Mouse (Mus musculus) heart, adult 2 months (tissue): ENCODE results near the gene Arnt2. TPM values are rescaled to one million over a fixed set of nuclear protein-coding genes. Genes with fewer than 3 reads are reported as not detected.

Experiments used
- DNase-seq, 2 experiments: peaks; one replicate each; pipeline ENCODE4 v3.0.0; 2021
- H3K27ac ChIP-seq: fragments of 200-600 bp; 2 replicates; pipeline ENCODE4 v1.8.1; 2022
- H3K27me3 ChIP-seq: fragments of 200-500 bp; 2 replicates; pipeline ENCODE4 v1.6.1; 2012; ENCODE audit warnings: mild to moderate bottlenecking, low read length, inconsistent platforms, mixed read lengths; ENCODE audit not compliant: control insufficient read depth, insufficient read depth
- H3K36me3 ChIP-seq: fragments of 200-500 bp; 2 replicates; pipeline ENCODE4 v1.6.1; 2012; ENCODE audit warnings: low read length, inconsistent platforms; ENCODE audit not compliant: control insufficient read depth, insufficient read depth
- H3K4me1 ChIP-seq: fragments of 200-500 bp; 2 replicates; pipeline ENCODE4 v1.6.1; 2011; ENCODE audit warnings: low read length; ENCODE audit not compliant: control insufficient read depth, insufficient read depth
- H3K4me3 ChIP-seq: fragments of 200-600 bp; 2 replicates; pipeline ENCODE4 v1.8.1; 2022
- H3K79me2 ChIP-seq: fragments of 200-500 bp; replicated peaks from 2 replicates; pipeline ENCODE4 v1.6.1; 2012; ENCODE audit warnings: mild to moderate bottlenecking, inconsistent platforms, low read length, moderate library complexity, mixed read lengths; ENCODE audit not compliant: control insufficient read depth, insufficient read depth
- H3K9ac ChIP-seq: fragments of 200-500 bp; 2 replicates; pipeline ENCODE4 v1.6.1; 2012; ENCODE audit warnings: low read depth, mild to moderate bottlenecking, control low read depth, inconsistent platforms, low read length, mixed read lengths
- CTCF ChIP-seq: fragments of 200-600 bp; IDR thresholded peaks from 2 replicates; pipeline ENCODE4 v1.8.1; 2022; ENCODE audit warnings: antibody characterized with exemption, mild to moderate bottlenecking, moderate library complexity
- EP300 ChIP-seq: fragments of 200-500 bp; IDR thresholded peaks from 2 replicates; pipeline ENCODE4 v1.6.1; 2011; ENCODE audit warnings: low read depth, low read length, control low read depth; ENCODE audit not compliant: insufficient read depth
- POLR2A ChIP-seq: fragments of 200-500 bp; IDR thresholded peaks from 2 replicates; pipeline ENCODE4 v1.6.1; 2011; ENCODE audit warnings: mild to moderate bottlenecking, low read depth, low read length, control low read depth; ENCODE audit not compliant: insufficient read depth
- WGBS: fragments of 180-500 bp; shearing (Covaris S2); methylation state at CpG from one replicate; pipeline ENCODE4 v1.1.7; 2018; 5-methylcytosine and 5-hydroxymethylcytosine counted together
- intact Hi-C: fragments of 180-260 bp; cut with DNase I; formaldehyde crosslinking; loops from one replicate; pipeline ENCODE4 v1.15.1; 2025
- long read RNA-seq: library from polyadenylated mRNA; stranded (forward); transcript quantifications from one replicate; pipeline ENCODE4 v2.0.0, GENCODE M21; 2021
- polyA plus RNA-seq: library from polyadenylated mRNA; depleted of rRNA; stranded (reverse); fragments of >200 nt; gene quantifications from 2 replicates; pipeline ENCODE4 v1.2.3, GENCODE M21; 2012; rRNA removed
- total RNA-seq, 2 experiments: library from RNA; stranded (reverse); gene quantifications; 2 replicates each; pipeline ENCODE4 v1.2.3; 2021

The Arnt2 gene
- total RNA-seq = under 1 TPM; 0.34 to 0.91 TPM
- polyA plus RNA-seq = 0.18 and 0.70 TPM in 2 replicates
- long read RNA-seq = 0 reads

GRCm38 (mm10) chr7:84409896-84410521 is at the start of gene Arnt2:
Gene Arnt2, minus strand, starts transcription at chr7:84410176.
- TF ChIP-seq CTCF (no peak), POLR2A (no peak), EP300 (no peak)
- no peak for DNase-seq
- Histone ChIP-seq H3K9ac (peak within 1 kb of the TSS; percentile 37; the same call in 1 of the 2 replicates), H3K79me2 (no peaks in the 10 kb centered on the region), H3K27me3 (peaks cover 21% of the 10 kb centered on the region), H3K27ac (no peak within 1 kb of the TSS), H3K36me3 (no peaks in the 10 kb centered on the region), H3K4me3 (peak within 1 kb of the TSS; percentile 30), H3K4me1 (no peaks in the 10 kb centered on the region)
- WGBS = 2% methylated on average over 60 of the region's 69 CpGs
- intact Hi-C loops = no loop called here

GRCm38 (mm10) chr7:84451681-84452080 is 41.7 kb upstream of the Arnt2 start:
- H3K79me2 ChIP-seq = no peaks in the 10 kb centered on the region
- TF ChIP-seq EP300 (no peak), POLR2A (no peak), CTCF (no peak)
- intact Hi-C loops = no loop called here
- H3K27ac ChIP-seq = no peak overlapping the region
- DNase-seq = no peak
- H3K27me3 ChIP-seq = no peaks in the 10 kb centered on the region
- no peaks in the 10 kb centered on the region for H3K4me1 ChIP-seq
- no peaks in the 10 kb centered on the region for H3K36me3 ChIP-seq
- H3K4me3 ChIP-seq = no peak overlapping the region
- H3K9ac ChIP-seq = no peak overlapping the region

- H3K4me3 ChIP-seq = no peak overlapping the region
- H3K79me2 ChIP-seq = no peaks in the 10 kb centered on the region
- DNase-seq = no peak
- no peak overlapping the region for H3K27ac ChIP-seq
- TF ChIP-seq CTCF = no peak
- TF ChIP-seq POLR2A = no peak
- TF ChIP-seq EP300 = no peak
- intact Hi-C loops = no loop called here
- 50% methylated on average over 2 of the region's 2 CpGs for WGBS
- H3K36me3 ChIP-seq = no peaks in the 10 kb centered on the region
- no peak overlapping the region for H3K9ac ChIP-seq
- H3K4me1 ChIP-seq = no peaks in the 10 kb centered on the region
- H3K27me3 ChIP-seq = no peaks in the 10 kb centered on the region
These were observed 39.1 kb upstream of the Arnt2 start for GRCm38 (mm10) chr7:84449066-84449465.

- Histone ChIP-seq H3K27ac (no peak overlapping the region), H3K4me3 (no peak overlapping the region), H3K36me3 (no peaks in the 10 kb centered on the region), H3K79me2 (no peaks in the 10 kb centered on the region), H3K4me1 (no peaks in the 10 kb centered on the region), H3K9ac (no peak overlapping the region), H3K27me3 (no peaks in the 10 kb centered on the region)
- intact Hi-C loops = no loop called here
- no peak for TF ChIP-seq CTCF
- TF ChIP-seq EP300 = no peak
- no peak for TF ChIP-seq POLR2A
- DNase-seq = no peak
These were observed 38.5 kb upstream of the Arnt2 start for GRCm38 (mm10) chr7:84448512-84448911.

GRCm38 (mm10) chr7:84447740-84448435 is 37.9 kb upstream of the Arnt2 start:
- WGBS = 90% methylated on average over 5 of the region's 5 CpGs
- intact Hi-C loops = no loop called here
- no peak for DNase-seq
- no peaks in the 10 kb centered on the region for H3K4me1 ChIP-seq
- H3K27ac ChIP-seq = no peak overlapping the region
- no peak overlapping the region for H3K4me3 ChIP-seq
- H3K9ac ChIP-seq = no peak overlapping the region
- no peak for TF ChIP-seq POLR2A
- no peak for TF ChIP-seq CTCF
- TF ChIP-seq EP300 = no peak
- no peaks in the 10 kb centered on the region for H3K79me2 ChIP-seq
- H3K36me3 ChIP-seq = no peaks in the 10 kb centered on the region
- H3K27me3 ChIP-seq = no peaks in the 10 kb centered on the region

GRCm38 (mm10) chr7:84447060-84447459 is 37.1 kb upstream of the Arnt2 start:
- intact Hi-C loops = no loop called here
- TF ChIP-seq CTCF (peak; percentile 73), POLR2A (no peak)
- peak in 1 of 2 experiments; percentile 3 for DNase-seq
- Histone ChIP-seq H3K36me3 (no peaks in the 10 kb centered on the region), H3K4me3 (no peak overlapping the region), H3K79me2 (no peaks in the 10 kb centered on the region), H3K27ac (no peak overlapping the region), H3K27me3 (no peaks in the 10 kb centered on the region), H3K9ac (no peak overlapping the region), H3K4me1 (no peaks in the 10 kb centered on the region)
- WGBS = 27% methylated on average over 4 of the region's 4 CpGs
